Mouse (Mus musculus): ENCODE results near the gene Six5. TPM values are rescaled to one million over a fixed set of nuclear protein-coding genes. Genes with fewer than 3 reads are reported as not detected.
"Not testable (repeated sequence)": the region's sequence is repeated elsewhere in the genome, so short reads cannot be mapped to it uniquely, and the experiment has no call there.

Gene Six5
- polyA plus RNA-seq, 1 experiment = 7.1 TPM

DNA sequence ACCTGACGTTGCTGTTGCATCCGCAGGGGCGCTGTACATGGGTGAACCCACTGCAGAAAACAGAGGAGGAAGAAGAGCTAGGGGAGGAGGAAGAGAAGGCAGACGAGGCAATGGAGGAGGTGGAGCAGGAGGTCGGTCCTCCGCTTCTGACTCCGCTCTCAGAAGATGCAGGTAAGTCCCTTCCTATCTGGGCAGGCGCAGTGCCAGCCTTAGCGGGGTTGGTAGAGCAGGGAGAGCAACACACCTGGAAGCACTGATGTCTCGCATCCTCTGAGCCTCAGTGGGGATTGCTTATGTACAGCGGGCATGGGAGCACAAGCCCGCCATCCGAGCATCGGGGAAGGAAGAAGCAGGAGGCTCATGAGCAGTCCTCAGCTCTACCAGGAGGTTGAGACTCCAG is 27.3 kb upstream of the Six5 start:
- Histone ChIP-seq H3K4me3 (ENCODE audit: insufficient read depth, low read depth, low read length) (no peak overlapping the region), H3K4me1 (ENCODE audit: control insufficient read depth, insufficient read depth, insufficient read length, low read length) (no peaks in the 10 kb centered on the region), H3K27ac (replicated peaks; ENCODE audit: low read depth, low read length) (no peak overlapping the region)

DNA sequence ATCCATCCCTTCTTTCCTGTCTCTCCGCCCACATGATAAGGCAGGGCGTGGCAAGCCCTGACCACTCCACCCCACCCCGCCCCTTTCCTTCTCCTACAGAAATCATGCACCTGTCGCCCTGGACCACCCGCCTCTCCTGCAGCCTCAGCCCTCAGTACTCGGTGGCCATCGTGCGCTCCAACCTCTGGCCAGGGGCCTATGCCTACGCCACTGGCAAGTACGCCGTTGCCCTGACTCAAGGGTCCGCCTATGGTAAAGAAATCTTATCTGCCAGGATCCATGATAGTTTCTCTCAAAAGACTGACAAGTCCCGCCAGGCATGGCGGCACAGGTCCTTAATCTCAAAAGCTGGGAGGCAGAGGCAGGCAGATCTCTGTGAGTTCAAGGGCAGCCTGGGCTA is 26.5 kb upstream of the Six5 start:
- Histone ChIP-seq H3K4me1 (ENCODE audit: control insufficient read depth, insufficient read depth, insufficient read length, low read length) (no peaks in the 10 kb centered on the region), H3K4me3 (ENCODE audit: insufficient read depth, low read depth, low read length) (no peak overlapping the region), H3K27ac (replicated peaks; ENCODE audit: low read depth, low read length) (no peak overlapping the region)

DNA sequence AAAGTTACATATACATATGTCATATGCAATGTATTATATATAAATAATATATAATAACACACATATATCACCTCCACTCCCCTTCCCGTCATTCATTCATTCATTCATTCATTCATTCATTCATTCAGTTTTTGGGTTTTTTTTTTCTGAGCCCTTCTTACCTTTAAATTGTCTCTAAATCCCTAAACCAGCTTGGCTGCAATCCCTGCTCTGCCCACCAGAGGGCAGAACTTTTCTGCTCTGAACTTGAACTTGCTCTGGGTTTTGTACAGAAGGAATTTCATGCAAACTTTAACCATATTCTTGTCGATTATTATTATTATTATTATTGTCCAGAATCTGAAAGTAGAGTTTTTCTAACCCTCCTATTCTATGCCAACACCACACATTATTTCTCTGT is 25.7 kb upstream of the Six5 start:
- Histone ChIP-seq H3K4me1 (ENCODE audit: control insufficient read depth, insufficient read depth, insufficient read length, low read length) (no peaks in the 10 kb centered on the region), H3K27ac (replicated peaks; ENCODE audit: low read depth, low read length) (no peak overlapping the region), H3K4me3 (ENCODE audit: insufficient read depth, low read depth, low read length) (no peak overlapping the region)

- no peaks in the 10 kb centered on the region for H3K4me1 ChIP-seq (ENCODE audit: control insufficient read depth, insufficient read depth, insufficient read length, low read length)
- H3K27ac ChIP-seq (replicated peaks; ENCODE audit: low read depth, low read length) = no peak overlapping the region
- no peak overlapping the region for H3K4me3 ChIP-seq (ENCODE audit: insufficient read depth, low read depth, low read length)
These were observed 24.9 kb upstream of the Six5 start for GRCm38 (mm10) chr7:19069500-19069899.

GRCm38 (mm10) chr7:19071024-19071423 is 23.4 kb upstream of the Six5 start:
- H3K4me3 ChIP-seq (ENCODE audit: insufficient read depth, low read depth, low read length); H3K27ac ChIP-seq (replicated peaks; ENCODE audit: low read depth, low read length); H3K4me1 ChIP-seq (ENCODE audit: control insufficient read depth, insufficient read depth, insufficient read length, low read length): not testable (repeated sequence)

- Histone ChIP-seq H3K4me3 (ENCODE audit: insufficient read depth, low read depth, low read length) (no peak overlapping the region), H3K4me1 (ENCODE audit: control insufficient read depth, insufficient read depth, insufficient read length, low read length) (peaks cover 4% of the 10 kb centered on the region; the same call in 1 of the 2 replicates), H3K27ac (replicated peaks; ENCODE audit: low read depth, low read length) (no peak overlapping the region)
These were observed 20.9 kb upstream of the Six5 start for GRCm38 (mm10) chr7:19073504-19073903.

DNA sequence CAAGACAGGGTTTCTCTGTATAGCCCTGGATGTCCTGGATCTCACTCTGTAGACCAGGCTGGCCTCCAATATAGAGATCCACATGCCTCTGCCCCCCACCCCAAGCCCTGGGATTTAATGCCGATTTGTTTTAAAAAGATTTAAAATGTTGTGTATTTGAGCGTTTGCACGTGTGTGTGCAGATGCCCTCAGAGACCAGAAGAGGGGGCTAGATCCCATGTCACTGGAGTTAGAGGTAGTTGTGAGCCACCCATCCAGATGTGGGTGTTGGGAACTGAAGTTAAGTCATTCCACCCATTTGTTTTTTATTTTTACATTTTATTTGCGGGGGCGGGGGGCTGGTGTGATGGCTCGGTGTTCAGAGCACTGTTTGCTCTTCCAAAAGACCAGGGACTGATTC is 19.9 kb upstream of the Six5 start:
- no peak overlapping the region for H3K27ac ChIP-seq (replicated peaks; ENCODE audit: low read depth, low read length)
- H3K4me1 ChIP-seq (ENCODE audit: control insufficient read depth, insufficient read depth, insufficient read length, low read length) = peaks cover 4% of the 10 kb centered on the region; the same call in 1 of the 2 replicates
- no peak overlapping the region for H3K4me3 ChIP-seq (ENCODE audit: insufficient read depth, low read depth, low read length)

DNA sequence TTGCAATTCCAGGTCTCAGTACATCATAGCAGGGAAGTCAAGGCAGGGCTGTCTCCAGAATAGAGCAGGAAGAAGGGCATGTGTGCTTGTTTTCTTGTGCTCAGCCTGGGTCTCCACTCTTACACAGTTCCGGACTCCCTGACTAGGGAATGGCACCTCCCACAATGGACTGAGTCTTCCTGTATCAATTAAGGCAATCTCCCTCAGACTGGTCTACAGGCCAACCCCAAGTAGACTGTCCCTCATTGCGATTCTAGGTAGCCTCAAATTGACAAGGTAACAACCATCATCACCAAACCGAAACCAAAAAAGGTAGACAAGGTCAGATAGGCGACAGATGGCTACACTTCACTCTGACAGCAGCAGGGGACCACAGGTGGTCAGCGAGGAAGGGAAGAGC is 19.2 kb upstream of the Six5 start:
- H3K4me3 ChIP-seq (ENCODE audit: insufficient read depth, low read depth, low read length) = peak overlapping the region; percentile 66
- H3K27ac ChIP-seq (replicated peaks; ENCODE audit: low read depth, low read length) = no peak overlapping the region
- peaks cover 4% of the 10 kb centered on the region; the same call in 1 of the 2 replicates for H3K4me1 ChIP-seq (ENCODE audit: control insufficient read depth, insufficient read depth, insufficient read length, low read length)

DNA sequence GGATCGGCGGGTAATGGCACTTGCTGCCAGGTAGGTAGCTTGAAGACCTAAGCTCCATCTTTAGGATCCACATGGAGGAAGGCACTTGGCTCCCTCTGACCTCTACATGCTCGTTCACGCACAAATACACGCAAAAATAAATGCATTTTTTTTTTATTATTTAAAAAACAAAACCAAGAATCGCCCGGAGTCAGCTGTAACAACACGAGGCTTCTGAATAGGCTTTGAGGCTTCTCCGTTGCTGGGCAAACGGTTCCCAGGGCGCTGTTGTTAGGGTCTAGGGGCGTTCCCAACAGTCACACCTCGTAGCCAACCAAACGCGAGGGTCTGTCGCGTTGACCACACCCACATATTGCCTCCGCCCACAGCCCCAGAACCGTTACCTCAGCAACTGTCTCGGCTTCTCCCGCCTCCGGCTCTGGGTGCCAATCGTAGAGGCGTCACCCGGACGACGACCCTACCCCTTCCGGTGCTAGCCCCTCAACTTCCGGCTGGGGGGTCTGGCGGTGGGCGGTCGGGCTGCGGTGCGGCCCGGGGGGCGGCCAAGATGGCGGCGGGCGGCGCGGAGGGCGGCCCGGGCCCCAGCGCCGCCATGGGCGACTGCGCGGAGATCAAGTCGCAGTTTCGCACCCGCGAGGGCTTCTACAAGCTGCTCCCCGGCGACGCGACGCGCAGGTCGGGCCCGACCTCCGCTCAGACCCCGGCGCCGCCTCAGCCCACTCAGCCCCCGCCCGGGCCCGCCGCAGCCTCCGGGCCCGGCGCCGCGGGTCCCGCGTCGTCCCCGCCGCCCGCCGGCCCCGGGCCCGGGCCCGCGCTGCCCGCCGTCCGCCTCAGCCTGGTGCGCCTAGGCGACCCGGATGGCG is 18.4 kb upstream of the Six5 start, which contains the start of gene Dmwd:
Gene Dmwd, plus strand, starts transcription at position 505 of the 863 bp plus-strand sequence.
- peaks cover 4% of the 10 kb centered on the region; the same call in 1 of the 2 replicates for H3K4me1 ChIP-seq (ENCODE audit: control insufficient read depth, insufficient read depth, insufficient read length, low read length)
- H3K4me3 ChIP-seq (ENCODE audit: insufficient read depth, low read depth, low read length) = peak within 1 kb of the TSS; percentile 66
- H3K27ac ChIP-seq (replicated peaks; ENCODE audit: low read depth, low read length) = peak within 1 kb of the TSS; percentile 52

DNA sequence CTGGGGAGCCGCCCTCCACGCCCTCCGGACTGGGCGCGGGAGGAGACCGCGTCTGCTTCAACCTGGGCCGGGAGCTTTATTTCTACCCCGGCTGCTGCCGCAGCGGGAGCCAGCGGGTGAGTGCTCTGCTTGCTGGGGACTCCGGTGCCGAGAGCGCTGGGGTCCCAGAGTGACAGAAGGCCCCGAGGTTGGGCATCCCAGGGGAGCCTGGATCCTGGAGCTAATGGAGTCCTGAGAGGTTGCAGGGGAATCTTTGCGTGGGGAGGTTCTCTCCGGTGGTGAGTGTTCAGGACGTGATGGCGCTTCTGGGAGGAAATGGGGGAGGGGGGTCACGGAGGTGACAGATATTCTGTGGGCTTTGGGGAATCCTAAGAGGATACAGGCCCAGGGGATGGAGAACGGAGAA is 17.8 kb upstream of the Six5 start:
- Histone ChIP-seq H3K4me3 (ENCODE audit: insufficient read depth, low read depth, low read length) (peak overlapping the region; percentile 66), H3K27ac (replicated peaks; ENCODE audit: low read depth, low read length) (peak overlapping the region; percentile 52), H3K4me1 (ENCODE audit: control insufficient read depth, insufficient read depth, insufficient read length, low read length) (peaks cover 4% of the 10 kb centered on the region; the same call in 1 of the 2 replicates)

- Histone ChIP-seq H3K4me3 (ENCODE audit: insufficient read depth, low read depth, low read length) (peak overlapping the region; percentile 66; the same call in 1 of the 2 replicates), H3K27ac (replicated peaks; ENCODE audit: low read depth, low read length) (no peak overlapping the region), H3K4me1 (ENCODE audit: control insufficient read depth, insufficient read depth, insufficient read length, low read length) (peaks cover 4% of the 10 kb centered on the region; the same call in 1 of the 2 replicates)
These were observed 16.6 kb upstream of the Six5 start for GRCm38 (mm10) chr7:19077761-19078160.

DNA sequence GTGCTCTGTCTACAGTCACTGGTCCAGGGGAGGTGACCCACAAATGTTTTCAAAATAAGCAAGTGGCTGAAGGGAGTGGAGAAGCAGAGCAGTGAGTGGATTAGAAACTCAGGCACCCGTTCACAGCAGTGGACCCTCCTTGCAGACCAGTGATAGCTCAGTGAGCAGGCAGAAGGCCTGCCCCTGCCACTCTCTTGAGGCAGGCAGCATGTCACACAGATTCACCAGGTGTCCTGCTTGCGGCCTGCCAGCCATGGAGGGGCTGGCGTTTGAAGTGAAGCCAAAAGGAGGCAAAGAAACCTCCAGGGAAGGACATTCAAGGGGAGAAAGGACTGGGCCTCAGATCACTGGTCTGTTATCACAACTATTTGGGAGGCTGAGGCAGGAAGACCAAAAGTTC is 15.7 kb upstream of the Six5 start:
- H3K4me3 ChIP-seq (ENCODE audit: insufficient read depth, low read depth, low read length) = no peak overlapping the region
- H3K27ac ChIP-seq (replicated peaks; ENCODE audit: low read depth, low read length) = no peak overlapping the region
- peaks cover 4% of the 10 kb centered on the region; the same call in 1 of the 2 replicates for H3K4me1 ChIP-seq (ENCODE audit: control insufficient read depth, insufficient read depth, insufficient read length, low read length)

DNA sequence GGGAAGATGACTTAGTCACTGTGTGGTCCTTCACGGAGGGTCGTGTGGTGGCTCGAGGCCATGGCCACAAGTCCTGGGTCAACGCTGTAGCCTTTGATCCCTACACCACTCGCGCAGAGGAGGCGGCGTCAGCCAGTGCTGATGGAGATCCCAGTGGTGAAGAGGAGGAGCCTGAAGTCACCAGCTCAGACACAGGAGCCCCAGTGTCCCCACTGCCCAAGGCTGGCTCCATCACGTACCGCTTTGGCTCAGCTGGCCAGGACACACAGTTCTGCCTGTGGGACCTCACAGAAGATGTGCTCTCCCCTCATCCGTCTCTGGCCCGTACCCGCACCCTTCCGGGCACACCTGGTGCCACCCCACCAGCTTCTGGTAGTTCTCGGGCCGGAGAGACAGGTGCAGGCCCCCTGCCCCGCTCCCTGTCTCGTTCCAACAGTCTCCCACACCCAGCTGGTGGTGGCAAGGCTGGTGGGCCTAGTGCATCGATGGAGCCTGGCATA is 13.9 kb upstream of the Six5 start:
- H3K4me3 ChIP-seq (ENCODE audit: insufficient read depth, low read depth, low read length) = no peak overlapping the region
- H3K27ac ChIP-seq (replicated peaks; ENCODE audit: low read depth, low read length) = no peak overlapping the region
- H3K4me1 ChIP-seq (ENCODE audit: control insufficient read depth, insufficient read depth, insufficient read length, low read length) = peaks cover 4% of the 10 kb centered on the region

GRCm38 (mm10) chr7:19082171-19082570 is 12.2 kb upstream of the Six5 start:
- Histone ChIP-seq H3K27ac (replicated peaks; ENCODE audit: low read depth, low read length) (no peak overlapping the region), H3K4me1 (ENCODE audit: control insufficient read depth, insufficient read depth, insufficient read length, low read length) (peaks cover 3% of the 10 kb centered on the region; the same call in 1 of the 2 replicates), H3K4me3 (ENCODE audit: insufficient read depth, low read depth, low read length) (no peak overlapping the region)

DNA sequence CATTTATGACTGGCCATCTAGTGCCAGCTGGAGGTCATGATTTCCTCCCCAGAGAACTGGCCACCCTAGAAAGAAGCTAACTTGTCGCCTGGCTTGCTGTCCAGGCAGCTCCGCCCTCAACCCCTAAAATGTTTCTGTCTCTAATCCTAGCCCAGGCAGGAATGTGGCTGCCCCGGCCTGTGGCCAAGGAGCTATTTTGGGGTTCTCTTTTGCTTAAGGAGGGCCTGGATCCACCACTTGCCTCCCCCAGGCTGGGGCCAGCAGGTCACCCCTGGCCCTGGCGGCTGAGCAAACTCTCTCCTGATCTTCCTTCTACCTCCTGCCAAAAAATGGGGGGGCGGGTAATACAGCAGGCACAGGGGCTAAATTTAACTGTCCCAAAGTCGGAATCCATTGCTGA is 11.3 kb upstream of the Six5 start:
- H3K4me3 ChIP-seq (ENCODE audit: insufficient read depth, low read depth, low read length) = no peak overlapping the region
- H3K27ac ChIP-seq (replicated peaks; ENCODE audit: low read depth, low read length) = no peak overlapping the region
- H3K4me1 ChIP-seq (ENCODE audit: control insufficient read depth, insufficient read depth, insufficient read length, low read length) = peaks cover 3% of the 10 kb centered on the region; the same call in 1 of the 2 replicates

GRCm38 (mm10) chr7:19083701-19084100 is 10.7 kb upstream of the Six5 start, which contains the start of gene Dmpk:
Gene Dmpk, plus strand, starts transcription at chr7:19083849.
- peak within 1 kb of the TSS; percentile 64 for H3K4me3 ChIP-seq (ENCODE audit: insufficient read depth, low read depth, low read length)
- H3K4me1 ChIP-seq (ENCODE audit: control insufficient read depth, insufficient read depth, insufficient read length, low read length) = peaks cover 3% of the 10 kb centered on the region; the same call in 1 of the 2 replicates
- peak within 1 kb of the TSS; percentile 50 for H3K27ac ChIP-seq (replicated peaks; ENCODE audit: low read depth, low read length)

Measured in brown adipose tissue, adult 24 weeks (tissue).